Mouse (Mus musculus): ENCODE results near the gene Dennd6b. TPM values are rescaled to one million over a fixed set of nuclear protein-coding genes. Genes with fewer than 3 reads are reported as not detected.
A peak's percentile ranks its signal among the peaks of the same experiment; 100 is the strongest.

The Dennd6b gene
- total RNA-seq, 2 experiments from 2014 or later, result 46.6 to 49.4 TPM

DNA sequence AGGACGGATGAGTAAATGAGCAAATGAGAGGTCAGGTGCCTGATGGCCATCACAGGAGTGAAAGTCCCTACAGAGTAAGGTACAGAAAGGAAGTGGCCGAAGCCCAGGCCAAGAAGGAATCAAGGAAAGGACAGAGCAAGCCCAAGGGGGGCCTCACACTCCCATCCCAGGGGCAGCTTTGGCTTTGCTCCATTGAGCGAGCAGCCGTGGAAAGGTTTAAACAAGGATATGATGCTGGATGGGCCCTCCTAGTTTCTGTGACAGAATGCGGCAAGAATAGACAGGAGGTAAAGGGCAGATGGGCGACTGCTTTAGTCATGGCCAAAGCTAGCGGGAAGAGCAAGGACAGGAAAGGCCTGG lies 58.3 kb downstream of the Dennd6b start:
- intact Hi-C loops (cut with DNase I), result no loop called here
- DNase-seq, result no peak

DNA sequence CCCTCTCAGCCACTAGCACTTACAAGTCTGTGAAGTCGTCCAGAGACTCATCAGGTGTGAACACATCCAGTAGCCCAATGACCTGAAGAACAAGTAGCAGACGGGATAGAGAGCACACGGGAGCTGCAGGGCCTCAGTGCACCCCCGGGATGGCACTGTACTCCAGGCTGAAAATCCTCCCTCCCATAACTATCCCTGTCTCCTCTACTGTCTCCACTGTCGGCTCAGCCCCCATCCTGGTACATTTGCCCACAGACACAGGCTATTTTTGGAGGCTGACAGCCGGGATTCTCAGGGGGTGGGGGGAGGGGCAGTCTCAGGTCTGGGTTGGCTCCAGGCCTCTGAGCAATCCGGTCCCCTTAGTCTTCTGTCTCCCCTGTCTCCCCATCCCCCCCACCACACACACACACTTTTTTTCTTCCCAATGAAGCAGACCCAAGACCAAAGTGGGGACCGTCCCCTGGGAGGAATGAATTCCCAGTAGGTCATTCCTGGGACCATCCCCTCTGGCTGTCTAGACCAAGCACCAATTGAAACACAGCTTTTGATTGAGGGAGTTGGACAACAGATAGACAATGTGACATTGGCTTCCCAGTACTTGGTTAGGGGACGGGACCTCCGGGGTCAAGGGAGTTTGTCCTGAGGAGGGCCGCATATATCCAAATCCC lies 58.8 kb downstream of the Dennd6b start:
- intact Hi-C loops (cut with DNase I), result no loop called here
- DNase-seq, result no peak

DNA sequence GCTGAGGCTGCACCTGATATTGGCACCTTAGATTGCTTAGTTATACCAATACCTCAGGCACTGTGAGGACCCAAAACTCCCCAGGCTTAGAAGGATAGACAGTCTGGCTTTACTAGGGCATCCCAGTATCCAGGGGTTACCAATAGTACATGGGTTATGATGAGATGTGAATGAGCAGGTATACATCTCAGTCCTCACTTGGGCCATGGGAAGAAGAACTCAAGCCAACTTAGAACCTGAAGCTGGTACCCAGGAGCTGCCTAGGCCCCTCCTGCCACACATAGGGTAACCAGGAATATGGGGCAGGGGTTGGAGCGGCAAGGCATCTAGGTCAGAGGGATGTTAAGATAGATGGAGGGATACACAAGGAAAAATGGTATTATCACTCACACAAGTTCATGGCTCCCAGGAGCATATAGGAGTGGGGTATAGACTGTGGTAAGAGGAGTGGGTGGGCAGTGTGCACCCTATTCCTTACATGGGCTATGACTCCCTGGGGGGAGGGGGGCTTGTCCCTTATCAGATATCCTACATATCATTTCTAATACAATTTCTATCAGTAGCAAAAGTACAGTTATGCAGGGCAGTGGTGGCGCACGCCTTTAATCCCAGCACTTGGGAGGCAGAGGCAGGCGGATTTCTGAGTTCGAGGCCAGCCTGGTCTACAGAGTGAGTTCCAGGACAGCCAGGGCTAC lies 59.7 kb downstream of the Dennd6b start:
- intact Hi-C loops (cut with DNase I), result no loop called here
- no peak for DNase-seq

Small RNA genes within 50 kb of the gene (microRNA-seq; reads per million reads assigned to microRNA genes)
- gene Mir6958, result 4.8 reads per million, percentile 11 among the genes with 10 or more reads in this experiment
- 2.1 reads per million for gene Mir7118

Other genes with a start within 250 kb of the Dennd6b start
- 1 to 10 TPM; 1.3 to 1.7 TPM for gene Ttll8, start 242.1 kb downstream of the Dennd6b start, total RNA-seq (2021)
- gene Mlc1, start 217.5 kb downstream of the Dennd6b start, total RNA-seq (2021), result 10 to 100 TPM; 51.6 to 56.9 TPM
- under 1 TPM; 0.12 to 0.30 TPM for gene Mov10l1, start 213.6 kb downstream of the Dennd6b start, total RNA-seq (2021)
- 10 to 100 TPM; 52.1 to 60.6 TPM for gene Panx2, start 136.8 kb downstream of the Dennd6b start, total RNA-seq (2021)
- gene Trabd, start 121.4 kb downstream of the Dennd6b start, total RNA-seq (2021), result 10 to 100 TPM; 27.7 to 28.2 TPM
- gene Selenoo, start 107.4 kb downstream of the Dennd6b start, total RNA-seq (2021), result 10 to 100 TPM; 24.6 to 25.7 TPM
- 10 to 100 TPM; 36.9 to 42.1 TPM for gene Tubgcp6, start 73.4 kb downstream of the Dennd6b start, total RNA-seq (2021)
- gene Hdac10, start 67.8 kb downstream of the Dennd6b start, total RNA-seq (2021), result 10 to 100 TPM; 40.0 to 42.8 TPM
- 1 to 10 TPM; 4.1 to 5.0 TPM for gene Mapk12, start 55.8 kb downstream of the Dennd6b start, total RNA-seq (2021)
- gene Mapk11, start 46.9 kb downstream of the Dennd6b start, total RNA-seq (2021), result 10 to 100 TPM; 34.4 to 36.6 TPM
- gene Plxnb2, start 15.7 kb downstream of the Dennd6b start, total RNA-seq (2021), result 100 to 1,000 TPM; 100 TPM
- gene Ppp6r2, start 15.1 kb upstream of the Dennd6b start, total RNA-seq (2021), result 100 to 1,000 TPM; 163 to 165 TPM
- gene Sbf1, start 118.8 kb upstream of the Dennd6b start, total RNA-seq (2021), result 100 to 1,000 TPM; 192 to 235 TPM
- gene Adm2, start 126.2 kb upstream of the Dennd6b start, total RNA-seq (2021), result not detected
- gene Miox, start 137.9 kb upstream of the Dennd6b start, total RNA-seq (2021), result not detected
- gene Lmf2, start 159.2 kb upstream of the Dennd6b start, total RNA-seq (2021), result 10 to 100 TPM; 22.9 to 36.2 TPM
- 10 to 100 TPM; 86.6 to 93.2 TPM for gene Ncaph2, start 159.2 kb upstream of the Dennd6b start, total RNA-seq (2021)
- gene Sco2, start 177.3 kb upstream of the Dennd6b start, total RNA-seq (2021), result 10 to 100 TPM; 25.0 to 28.7 TPM
- under 1 TPM; 0.62 to 0.81 TPM for gene Tymp, start 180.5 kb upstream of the Dennd6b start, total RNA-seq (2021)
- 1 to 10 TPM; 1.8 to 1.9 TPM for gene Odf3b, start 182.8 kb upstream of the Dennd6b start, total RNA-seq (2021)
- gene Klhdc7b, start 188.4 kb upstream of the Dennd6b start, total RNA-seq (2021), result not detected
- not detected for gene Syce3, start 214.0 kb upstream of the Dennd6b start, total RNA-seq (2021)
- 1 to 10 TPM; 4.0 to 7.6 TPM for gene Cpt1b, start 229.4 kb upstream of the Dennd6b start, total RNA-seq (2021)
- gene C730034F03Rik, start 233.1 kb upstream of the Dennd6b start, total RNA-seq (2021), result 1 to 10 TPM; 1.8 to 3.2 TPM
- gene Gm44502, start 233.2 kb upstream of the Dennd6b start, total RNA-seq (2021), result 1 to 10 TPM in 1 of 2 experiments, under 1 TPM in 1; 0.40 to 1.3 TPM
- gene Chkb, start 233.4 kb upstream of the Dennd6b start, total RNA-seq (2021), result 10 to 100 TPM; 75.8 TPM

Data from left cerebral cortex, postnatal 4 days (tissue).